Mouse (Mus musculus): ENCODE measurements around the gene AC109138.7.

GRCm38 (mm10) chr19:4190831-4191334 lies 23.3 kb upstream of the AC109138.7 start, which contains the start of gene Tbc1d10c:
- TF ChIP-seq POLR2A (IDR thresholded peaks at IDR 0.05; ENCODE audit: low read depth, low read length) (no peak), CTCF (IDR thresholded peaks at IDR 0.05; ENCODE audit: borderline replicate concordance, insufficient read depth, low read length) (no peak)
